Mouse (Mus musculus) spleen, adult 2 months (tissue): ENCODE results near the gene Dus2. TPM values are rescaled to one million over a fixed set of nuclear protein-coding genes. Genes with fewer than 3 reads are reported as not detected.

ENCODE experiments used
- DNase-seq, 2 experiments: peaks; one replicate each; pipeline versions ENCODE4 v3.0.0 to v3.0.0-alpha.2; 2012 to 2021; ENCODE audit warnings: low spot score in 2 of 2, low read depth in 1 of 2
- H3K27ac ChIP-seq: fragments of 200-500 bp; 2 replicates; pipeline ENCODE4 v1.5.1; 2012; ENCODE audit warnings: low read length, inconsistent platforms; ENCODE audit not compliant: insufficient read depth
- H3K27me3 ChIP-seq: fragments of 200-500 bp; 2 replicates; pipeline ENCODE4 v1.6.1; 2012; ENCODE audit warnings: mild to moderate bottlenecking, moderate library complexity, low read length, inconsistent platforms; ENCODE audit not compliant: control insufficient read depth, insufficient read depth
- H3K36me3 ChIP-seq: fragments of 200-500 bp; 2 replicates; pipeline ENCODE4 v1.6.1; 2012; ENCODE audit warnings: mild to moderate bottlenecking, low read length, inconsistent platforms; ENCODE audit not compliant: control insufficient read depth, insufficient read depth
- H3K4me1 ChIP-seq: fragments of 200-500 bp; 2 replicates; pipeline ENCODE4 v1.6.1; 2011; ENCODE audit warnings: inconsistent platforms; ENCODE audit not compliant: control insufficient read depth, insufficient read depth, insufficient read length
- H3K4me3 ChIP-seq: fragments of 200-500 bp; 2 replicates; pipeline ENCODE4 v1.5.1; 2011; ENCODE audit warnings: mild to moderate bottlenecking, inconsistent platforms; ENCODE audit not compliant: insufficient read depth, insufficient read length; ENCODE audit errors: extremely low read depth
- CTCF ChIP-seq: fragments of 200-500 bp; IDR thresholded peaks from 2 replicates; pipeline ENCODE4 v1.5.1; 2011; ENCODE audit warnings: mild to moderate bottlenecking, inconsistent platforms; ENCODE audit not compliant: insufficient read depth, insufficient read length, insufficient replicate concordance; ENCODE audit errors: extremely low read depth
- POLR2A ChIP-seq: fragments of 200-500 bp; IDR thresholded peaks from 2 replicates; pipeline ENCODE4 v1.6.1; 2011; ENCODE audit warnings: low read depth, low read length, inconsistent platforms
- whole genome bisulfite sequencing: fragments of 180-500 bp; shearing (Covaris S2); methylation state at CpG from one replicate; pipeline ENCODE4 v1.1.7; 2018; 5-methylcytosine and 5-hydroxymethylcytosine counted together
- polyA plus RNA-seq: library from polyadenylated mRNA; depleted of rRNA; stranded (reverse); fragments of >200 nt; gene quantifications from 2 replicates; pipeline ENCODE4 v1.2.3, GENCODE M21; 2012; rRNA removed

Gene Dus2
- polyA plus RNA-seq = 5.1 and 7.1 TPM in 2 replicates

GRCm38 (mm10) chr8:105990856-105991387 is at the start of gene Dus2:
Dus2 (plus strand) TSS chr8:105991337.
- Histone ChIP-seq H3K27ac (no peak within 1 kb of the TSS), H3K27me3 (no peaks in the 10 kb centered on the region), H3K4me1 (peaks cover 10% of the 10 kb centered on the region; the same call in 1 of the 2 replicates), H3K4me3 (no peak within 1 kb of the TSS), H3K36me3 (no peaks in the 10 kb centered on the region)
- peak; percentile 68 to 84 for DNase-seq
- 10% methylated on average over 15 of the region's 15 CpGs for WGBS
- TF ChIP-seq POLR2A (no peak), CTCF (peak; percentile 94)

DNA sequence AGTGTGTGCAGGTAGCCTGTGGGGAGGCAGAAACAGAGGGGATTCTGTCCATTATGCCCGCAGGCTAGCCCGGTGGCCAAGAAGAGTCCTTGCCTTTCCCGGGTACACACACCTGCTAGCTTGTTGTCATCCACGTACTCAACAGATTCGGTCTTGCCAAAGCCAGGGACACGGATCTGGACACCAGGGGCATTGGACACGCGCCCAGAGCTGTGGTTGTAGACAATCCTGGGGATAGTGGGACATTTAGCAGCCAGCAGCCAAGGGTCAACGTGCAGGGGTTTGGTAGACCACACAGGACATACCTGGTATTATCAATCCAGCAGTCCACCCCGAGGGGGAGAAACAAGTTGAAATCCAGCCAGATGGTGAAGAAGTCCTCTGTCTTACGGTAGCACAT is 49.1 kb upstream of the Dus2 start:
- no peak overlapping the region for H3K4me3 ChIP-seq
- H3K36me3 ChIP-seq = peaks cover 6% of the 10 kb centered on the region
- H3K27me3 ChIP-seq = no peaks in the 10 kb centered on the region
- no peaks in the 10 kb centered on the region for H3K4me1 ChIP-seq
- no peak for DNase-seq
- H3K27ac ChIP-seq = no peak overlapping the region
- 96% methylated on average over 11 of the region's 11 CpGs for WGBS
- TF ChIP-seq POLR2A (no peak), CTCF (no peak)

DNA sequence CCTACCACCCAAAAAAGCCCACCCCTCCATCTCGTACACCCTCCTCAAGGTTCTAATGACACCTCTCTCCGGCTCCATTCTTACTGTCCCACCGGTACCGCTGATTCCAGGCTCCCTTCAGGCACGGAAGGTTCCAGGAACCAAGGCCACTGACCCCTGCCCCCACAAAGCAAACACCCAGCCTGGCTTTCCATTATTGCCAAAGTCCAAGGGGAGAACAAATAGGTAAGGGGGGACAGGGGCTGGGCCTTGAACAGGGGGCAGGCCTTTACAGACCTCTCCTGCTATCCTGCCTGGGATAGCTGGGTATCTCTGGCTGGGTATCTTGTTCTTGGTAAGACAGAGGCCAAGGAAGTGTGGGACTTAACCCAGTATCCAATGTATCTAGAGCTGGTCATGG is 48.6 kb upstream of the Dus2 start:
- no peak overlapping the region for H3K27ac ChIP-seq
- WGBS = 100% methylated on average over 5 of the region's 5 CpGs

DNA sequence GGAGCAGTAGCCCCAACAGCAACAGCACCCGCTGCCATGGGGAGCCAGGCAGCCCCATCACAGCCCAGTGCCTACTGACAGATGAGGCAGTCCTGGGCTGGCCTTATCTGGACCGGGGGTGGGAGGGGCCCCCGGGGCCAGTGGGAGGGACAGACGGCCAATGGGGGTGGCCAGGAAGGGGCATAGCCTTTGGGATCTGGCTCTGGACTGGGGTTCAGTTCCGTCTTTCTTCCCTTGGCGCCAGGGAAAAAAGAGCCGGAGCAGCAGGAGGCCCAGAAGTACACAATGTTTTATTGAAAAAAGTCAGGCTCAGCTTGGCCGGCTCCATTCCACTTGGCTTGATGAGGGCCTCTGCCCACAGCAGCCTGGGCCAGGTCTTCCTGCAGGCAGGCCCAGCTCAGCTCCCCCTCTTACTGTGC is 47.8 kb upstream of the Dus2 start, which contains the start of gene Lcat:
Gene Lcat, minus strand, starts transcription at position 62 of the 419 bp plus-strand sequence.
- H3K4me3 ChIP-seq = no peak within 1 kb of the TSS
- H3K27ac ChIP-seq = no peak within 1 kb of the TSS
- H3K4me1 ChIP-seq = no peaks in the 10 kb centered on the region
- peaks cover 6% of the 10 kb centered on the region for H3K36me3 ChIP-seq
- no peak for DNase-seq
- H3K27me3 ChIP-seq = no peaks in the 10 kb centered on the region
- WGBS = 89% methylated on average over 8 of the region's 8 CpGs
- no peak for TF ChIP-seq CTCF
- TF ChIP-seq POLR2A = no peak

More for the DNA sequence above, 48.6 kb upstream of the Dus2 start:
- TF ChIP-seq POLR2A (no peak), CTCF (no peak)
- H3K36me3 ChIP-seq = peaks cover 6% of the 10 kb centered on the region
- H3K4me1 ChIP-seq = no peaks in the 10 kb centered on the region
- H3K27me3 ChIP-seq = no peaks in the 10 kb centered on the region
- H3K4me3 ChIP-seq = no peak overlapping the region
- DNase-seq = no peak

DNA sequence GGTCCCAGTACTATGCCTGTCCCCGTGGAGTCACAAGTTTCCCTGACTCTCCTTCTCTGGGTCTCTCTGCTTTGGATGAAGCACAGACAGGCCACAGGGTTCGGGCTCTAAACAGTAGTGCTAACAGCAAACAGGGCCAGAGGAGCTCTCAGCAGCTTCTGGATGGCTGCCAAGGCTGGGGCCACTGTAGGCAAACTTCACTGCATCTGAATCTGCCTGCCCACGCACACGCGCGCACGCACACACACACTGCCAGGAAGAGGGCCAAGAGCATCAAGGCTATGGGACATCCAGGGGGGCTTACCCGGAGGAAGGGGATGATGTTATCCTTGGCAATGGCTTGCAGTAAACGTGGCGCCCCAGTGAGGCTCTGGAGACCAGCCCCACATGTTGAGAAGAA is 41.8 kb upstream of the Dus2 start:
- Histone ChIP-seq H3K4me1 (no peaks in the 10 kb centered on the region), H3K4me3 (no peak overlapping the region), H3K27ac (no peak overlapping the region), H3K27me3 (no peaks in the 10 kb centered on the region), H3K36me3 (peaks cover 10% of the 10 kb centered on the region)
- DNase-seq = no peak
- TF ChIP-seq POLR2A (no peak), CTCF (no peak)
- WGBS = 83% methylated on average over 10 of the region's 10 CpGs

DNA sequence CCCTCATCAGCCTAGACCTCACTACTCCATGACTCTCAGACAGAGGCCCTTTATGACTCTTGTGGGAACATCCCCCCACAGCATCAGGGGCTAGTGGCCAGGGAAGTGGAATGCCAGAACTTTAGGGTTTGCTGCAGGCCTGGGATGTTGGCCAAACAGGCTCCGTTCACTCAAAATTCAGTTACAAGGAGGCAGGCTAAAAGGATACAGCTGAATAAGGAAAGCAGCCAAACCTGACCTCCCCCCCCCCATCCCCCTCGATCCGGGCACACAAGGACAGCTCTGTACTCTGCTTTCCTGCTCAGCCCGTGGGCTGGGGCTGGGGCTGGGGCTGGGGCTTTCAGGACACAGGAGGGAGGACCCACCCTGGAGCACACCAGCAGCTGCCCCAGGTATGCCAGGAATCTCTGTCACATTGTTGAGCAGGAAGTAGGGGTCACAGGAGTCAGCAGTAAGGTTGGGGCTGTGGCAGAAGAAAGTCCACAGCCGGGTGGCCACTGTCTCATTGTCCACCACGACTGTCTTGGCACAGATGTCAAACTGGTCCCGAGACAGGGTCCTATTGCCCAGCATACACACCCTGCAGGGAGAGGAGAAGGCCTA is 40.0 kb upstream of the Dus2 start:
- no peak overlapping the region for H3K4me3 ChIP-seq
- 79% methylated on average over 7 of the region's 7 CpGs for WGBS
- peak overlapping the region; percentile 44 for H3K27ac ChIP-seq
- H3K36me3 ChIP-seq = peaks cover 4% of the 10 kb centered on the region; the same call in 1 of the 2 replicates
- TF ChIP-seq POLR2A = no peak
- no peak for TF ChIP-seq CTCF
- H3K27me3 ChIP-seq = no peaks in the 10 kb centered on the region
- H3K4me1 ChIP-seq = no peaks in the 10 kb centered on the region
- no peak for DNase-seq

- no peak for DNase-seq
- Histone ChIP-seq H3K4me1 (no peaks in the 10 kb centered on the region), H3K36me3 (peaks cover 2% of the 10 kb centered on the region; the same call in 1 of the 2 replicates), H3K27ac (no peak overlapping the region), H3K27me3 (no peaks in the 10 kb centered on the region), H3K4me3 (no peak overlapping the region)
- WGBS = 92% methylated on average over 4 of the region's 4 CpGs
- TF ChIP-seq CTCF (no peak), POLR2A (no peak)
Measured at GRCm38 (mm10) chr8:105956556-105956955, 34.6 kb upstream of the Dus2 start.
